Mouse (Mus musculus) G1E (cell line): Measurements from ENCODE around the gene Atp5mpl. TPM values are rescaled to one million over a fixed set of nuclear protein-coding genes. Genes with fewer than 3 reads are reported as not detected.
A peak's percentile ranks its signal among the peaks of the same experiment; 100 is the strongest.

Source experiments
- ATAC-seq: 2 replicates; pipeline ENCODE4 v1.8.0; 2016; ENCODE audit warnings: mild to moderate bottlenecking; ENCODE audit not compliant: insufficient number of reproducible peaks, poor library complexity, low FRiP score, severe bottlenecking; ENCODE audit errors: extremely low read depth
- DNase-seq: peaks from one replicate; pipeline ENCODE4 v3.0.0; 2012; ENCODE audit warnings: low spot score
- H3K27me3 ChIP-seq: 2 replicates; pipeline ENCODE4 v1.6.1; 2012; ENCODE audit warnings: mild to moderate bottlenecking, low read length, inconsistent platforms; ENCODE audit not compliant: insufficient read depth
- H3K36me3 ChIP-seq: replicated peaks from 2 replicates; pipeline ENCODE3; 2012; ENCODE audit warnings: mild to moderate bottlenecking, inconsistent platforms
- H3K4me1 ChIP-seq: 2 replicates; pipeline ENCODE4 v1.6.1; 2012; ENCODE audit warnings: low read depth, low read length, inconsistent platforms, mixed read lengths; ENCODE audit not compliant: insufficient read depth
- H3K4me3 ChIP-seq: 2 replicates; pipeline ENCODE4 v1.5.1; 2012; ENCODE audit warnings: low read depth, mild to moderate bottlenecking, inconsistent platforms, low read length, moderate library complexity, mixed read lengths
- H3K9me3 ChIP-seq: replicated peaks from 2 replicates; pipeline ENCODE4 v1.6.1; 2012; ENCODE audit warnings: inconsistent platforms
- CTCF ChIP-seq: IDR thresholded peaks from 2 replicates; pipeline ENCODE4 v1.5.1; 2012; ENCODE audit warnings: low read depth, low read length, inconsistent platforms, mixed read lengths
- GATA1 ChIP-seq: IDR thresholded peaks from 2 replicates; pipeline ENCODE4 v1.6.1; 2012; ENCODE audit warnings: borderline replicate concordance, low read length, inconsistent platforms, mixed read lengths
- GATA2 ChIP-seq: IDR thresholded peaks from 2 replicates; pipeline ENCODE4 v1.6.1; 2012; ENCODE audit warnings: low read depth, low read length, inconsistent platforms, borderline replicate concordance
- POLR2AphosphoS5 ChIP-seq: IDR thresholded peaks from 2 replicates; pipeline ENCODE4 v1.6.1; 2012; ENCODE audit warnings: low read depth, low read length, inconsistent platforms; ENCODE audit not compliant: insufficient replicate concordance
- TAL1 ChIP-seq: conservative IDR thresholded peaks from 2 replicates; pipeline ENCODE4 v1.6.1; 2012; ENCODE audit warnings: low read depth, low read length, inconsistent platforms, mixed read lengths
- polyA plus RNA-seq: library from polyadenylated mRNA; stranded (reverse); fragments of >175 nt; gene quantifications from 2 replicates; pipeline ENCODE4 v1.2.3, GENCODE M21; 2012
- total RNA-seq, 2 experiments: library from RNA; stranded (forward) in 1 of 2; stranded (reverse) in 1 of 2; fragments of 200-1000 nt in 1 of 2; fragments of >200 nt in 1 of 2; fragmentation: Nextera tagmentation in 1 of 2; gene quantifications; 2 replicates each; pipeline ENCODE4 v1.2.3; 2014 to 2017

Gene Atp5mpl
- total and polyA plus RNA-seq, 3 experiments: 17.7 to 1,593 (median 56.4) TPM

GRCm38 (mm10) chr12:111936706-111937550, 29.8 kb downstream of the Atp5mpl start:
- peak overlapping the region; percentile 56; the same call in 1 of the 2 replicates for H3K4me3 ChIP-seq
- ATAC-seq (no peak), DNase-seq (no peak)
- H3K27me3 ChIP-seq: peaks cover 23% of the 10 kb centered on the region
- H3K4me1 ChIP-seq: peaks cover 77% of the 10 kb centered on the region
- TF ChIP-seq POLR2AphosphoS5: no peak
- TF ChIP-seq TAL1: no peak
- TF ChIP-seq GATA2: no peak
- no peak for TF ChIP-seq CTCF
- TF ChIP-seq GATA1: no peak
- H3K9me3 ChIP-seq: no peaks in the 10 kb centered on the region
- peaks cover 17% of the 10 kb centered on the region for H3K36me3 ChIP-seq

DNA sequence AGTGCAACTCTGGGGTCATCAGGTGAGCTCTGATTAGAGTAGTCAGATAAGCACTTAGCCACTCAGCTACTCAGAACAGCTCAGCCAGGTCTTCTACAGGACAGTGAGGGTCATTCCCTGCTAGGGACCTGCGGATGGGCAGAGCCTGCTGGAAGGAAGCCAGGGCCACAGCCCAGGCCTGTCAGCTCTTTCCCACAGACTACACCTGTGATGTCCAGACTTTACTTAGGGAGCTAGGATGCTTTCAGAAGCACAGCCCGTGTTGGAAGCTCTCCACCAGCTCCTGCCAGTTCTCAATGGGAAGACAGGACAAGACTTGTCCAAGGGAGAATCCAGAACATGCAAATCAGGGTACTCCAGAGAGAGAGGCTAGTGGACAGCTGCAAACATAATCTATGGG, 32.8 kb downstream of the Atp5mpl start:
- peaks cover 38% of the 10 kb centered on the region for H3K27me3 ChIP-seq
- no peaks in the 10 kb centered on the region for H3K9me3 ChIP-seq
- DNase-seq (no peak), ATAC-seq (no peak)
- H3K36me3 ChIP-seq: no peaks in the 10 kb centered on the region
- H3K4me3 ChIP-seq: no peak overlapping the region
- H3K4me1 ChIP-seq: peaks cover 66% of the 10 kb centered on the region
- no peak for TF ChIP-seq GATA1
- TF ChIP-seq CTCF: no peak
- TF ChIP-seq TAL1: no peak
- no peak for TF ChIP-seq POLR2AphosphoS5
- no peak for TF ChIP-seq GATA2

GRCm38 (mm10) chr12:111933032-111933704, 33.6 kb downstream of the Atp5mpl start:
- Histone ChIP-seq H3K9me3 (no peaks in the 10 kb centered on the region), H3K27me3 (peaks cover 44% of the 10 kb centered on the region), H3K36me3 (no peaks in the 10 kb centered on the region), H3K4me1 (peaks cover 58% of the 10 kb centered on the region), H3K4me3 (no peak overlapping the region)
- no peak for TF ChIP-seq POLR2AphosphoS5
- TF ChIP-seq GATA1: no peak
- TF ChIP-seq CTCF: no peak
- no peak for TF ChIP-seq GATA2
- no peak for TF ChIP-seq TAL1
- DNase-seq: no peak
- no peak for ATAC-seq

- Histone ChIP-seq H3K4me3 (no peak overlapping the region), H3K4me1 (peaks cover 51% of the 10 kb centered on the region), H3K36me3 (no peaks in the 10 kb centered on the region), H3K27me3 (peaks cover 50% of the 10 kb centered on the region), H3K9me3 (no peaks in the 10 kb centered on the region)
- DNase-seq: no peak
- TF ChIP-seq CTCF (no peak), POLR2AphosphoS5 (no peak), GATA2 (no peak), GATA1 (no peak), TAL1 (no peak)
- ATAC-seq: no peak
These were observed 34.3 kb downstream of the Atp5mpl start for GRCm38 (mm10) chr12:111932513-111932912.

GRCm38 (mm10) chr12:111931411-111932025, 35.3 kb downstream of the Atp5mpl start:
- Histone ChIP-seq H3K36me3 (no peaks in the 10 kb centered on the region), H3K27me3 (peaks cover 59% of the 10 kb centered on the region), H3K4me3 (no peak overlapping the region), H3K4me1 (peaks cover 44% of the 10 kb centered on the region), H3K9me3 (no peaks in the 10 kb centered on the region)
- no peak for ATAC-seq
- no peak for TF ChIP-seq GATA2
- no peak for TF ChIP-seq GATA1
- TF ChIP-seq TAL1: no peak
- TF ChIP-seq CTCF: no peak
- no peak for TF ChIP-seq POLR2AphosphoS5
- no peak for DNase-seq
